Mouse (Mus musculus) heart, postnatal 14 days (tissue): ENCODE data around the gene Cdadc1. TPM values are rescaled to one million over a fixed set of nuclear protein-coding genes. Genes with fewer than 3 reads are reported as not detected.
A peak's percentile ranks its signal among the peaks of the same experiment; 100 is the strongest.

ENCODE experiments used
- DNase-seq, 2 experiments: peaks; one replicate each; pipeline ENCODE4 v3.0.0; 2021 to 2022
- intact Hi-C: fragments of 180-260 bp; cut with DNase I; formaldehyde crosslinking; loops from one replicate; pipeline ENCODE4 v1.15.1; 2025
- total RNA-seq, 2 experiments: library from RNA; stranded (reverse); gene quantifications; 2 replicates each; pipeline ENCODE4 v1.2.3; 2021

Gene Cdadc1
- total RNA-seq, 2 experiments from 2014 or later, result 36.8 to 42.9 TPM

- intact Hi-C loops, result loop anchor here (10.0 kb wide), 1 partner anchor 306 kb away; no protein-coding TSS in a partner anchor
- DNase-seq, result peak; percentile 19 to 23
Observed at GRCm38 (mm10) chr14:59550841-59551240, 46.9 kb downstream of the Cdadc1 start.

DNA sequence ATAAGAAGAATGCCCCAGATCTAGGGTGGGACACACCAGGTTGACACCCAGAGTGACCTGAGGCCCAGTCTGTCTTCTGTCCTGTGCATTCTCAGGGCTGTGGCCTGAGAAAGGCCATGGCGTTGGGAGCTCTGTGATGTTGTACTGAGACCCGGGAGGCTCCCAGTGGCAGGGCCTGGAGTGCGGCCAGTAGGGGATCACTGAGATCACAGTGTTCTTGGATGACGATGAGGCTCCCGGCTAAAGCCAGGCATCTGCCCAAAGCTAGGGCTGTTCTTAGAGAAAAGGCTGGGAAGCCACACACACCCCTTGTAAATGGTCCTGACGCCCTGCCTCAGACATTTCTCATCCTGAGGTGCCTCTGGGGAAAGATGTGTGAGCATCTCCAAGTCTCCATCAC is 48.7 kb downstream of the Cdadc1 start:
- intact Hi-C loops, result no loop called here
- peak; percentile 55 to 71 for DNase-seq

- intact Hi-C loops, result no loop called here
- no peak for DNase-seq
Observed at GRCm38 (mm10) chr14:59548532-59548931, 49.2 kb downstream of the Cdadc1 start.

DNA sequence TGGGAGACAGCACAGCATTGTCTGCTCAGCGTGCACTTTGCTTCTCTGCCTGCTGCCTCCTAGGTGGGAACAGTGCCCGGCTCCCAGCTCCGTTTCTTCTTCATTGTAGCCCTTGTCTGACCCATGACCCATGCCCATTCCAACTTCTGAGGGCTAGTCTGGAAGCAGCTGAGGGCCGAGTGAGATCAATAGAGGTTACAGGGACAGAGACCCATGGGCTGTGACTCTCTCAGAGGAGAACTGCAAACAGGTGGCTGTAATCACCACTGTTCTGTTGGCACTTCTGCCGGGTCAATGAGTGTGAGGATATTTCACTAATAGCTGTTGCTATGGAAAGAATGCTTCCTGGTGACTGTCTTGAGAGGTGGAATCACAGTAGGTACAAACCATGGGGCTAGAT is 50.2 kb downstream of the Cdadc1 start:
- no peak for DNase-seq
- intact Hi-C loops, result no loop called here

DNA sequence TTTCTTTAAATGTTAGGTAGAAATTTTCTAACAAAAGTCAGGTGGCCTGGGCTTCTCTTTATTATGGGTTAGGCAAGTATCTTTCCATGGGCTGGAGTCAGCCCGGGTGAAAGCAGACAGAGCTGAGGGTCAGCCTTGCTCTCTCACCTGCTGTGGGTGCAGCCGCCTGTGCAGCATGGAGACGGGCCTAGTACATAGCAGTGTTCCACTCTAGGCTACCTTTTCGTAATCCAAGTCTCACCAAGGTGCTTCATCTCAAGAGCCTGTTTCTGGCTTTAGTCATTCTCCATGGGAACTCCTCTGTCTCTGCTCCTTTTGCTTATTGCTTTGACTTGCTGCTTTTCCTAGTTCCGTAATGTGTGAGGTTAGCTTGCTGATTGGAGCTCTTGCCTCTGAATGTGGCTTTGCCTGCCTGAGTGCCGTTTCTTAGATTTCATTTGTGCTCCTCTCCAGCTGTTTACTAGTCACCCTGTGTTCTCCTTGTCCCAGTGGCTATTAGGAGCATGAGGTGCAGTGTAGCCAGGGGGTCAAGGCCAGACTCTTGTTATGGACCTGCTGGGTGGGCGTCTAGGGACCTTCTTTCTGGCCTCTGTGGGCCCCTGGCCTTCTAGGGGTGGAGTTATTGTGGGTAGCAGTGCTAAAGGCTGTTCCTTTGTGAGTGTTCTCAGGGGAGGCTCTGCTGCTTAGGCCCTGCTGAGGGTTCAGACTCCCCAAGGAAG is 51.4 kb downstream of the Cdadc1 start:
- intact Hi-C loops, result no loop called here
- no peak for DNase-seq

DNA sequence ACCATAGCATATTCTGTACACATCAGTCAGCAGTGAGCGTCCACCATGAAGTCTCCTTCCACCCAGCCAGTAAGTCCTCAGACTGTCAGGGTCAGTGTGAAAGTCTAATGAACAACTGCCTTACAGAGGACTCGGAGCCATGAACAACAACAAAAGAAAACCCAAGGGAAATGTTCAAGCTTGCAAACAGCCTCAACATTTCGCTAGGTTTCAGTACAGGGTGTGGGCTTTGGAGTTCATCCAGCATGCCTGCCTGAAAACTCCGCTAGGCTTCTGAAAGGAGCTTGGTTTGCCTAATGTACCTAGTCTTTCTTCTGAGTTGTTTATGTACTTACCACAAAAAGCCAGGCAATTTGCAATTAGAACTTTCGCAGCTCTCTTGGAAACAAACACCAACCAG is 53.8 kb downstream of the Cdadc1 start:
- peak in 1 of 2 experiments; percentile 21 for DNase-seq
- intact Hi-C loops, result no loop called here

DNA sequence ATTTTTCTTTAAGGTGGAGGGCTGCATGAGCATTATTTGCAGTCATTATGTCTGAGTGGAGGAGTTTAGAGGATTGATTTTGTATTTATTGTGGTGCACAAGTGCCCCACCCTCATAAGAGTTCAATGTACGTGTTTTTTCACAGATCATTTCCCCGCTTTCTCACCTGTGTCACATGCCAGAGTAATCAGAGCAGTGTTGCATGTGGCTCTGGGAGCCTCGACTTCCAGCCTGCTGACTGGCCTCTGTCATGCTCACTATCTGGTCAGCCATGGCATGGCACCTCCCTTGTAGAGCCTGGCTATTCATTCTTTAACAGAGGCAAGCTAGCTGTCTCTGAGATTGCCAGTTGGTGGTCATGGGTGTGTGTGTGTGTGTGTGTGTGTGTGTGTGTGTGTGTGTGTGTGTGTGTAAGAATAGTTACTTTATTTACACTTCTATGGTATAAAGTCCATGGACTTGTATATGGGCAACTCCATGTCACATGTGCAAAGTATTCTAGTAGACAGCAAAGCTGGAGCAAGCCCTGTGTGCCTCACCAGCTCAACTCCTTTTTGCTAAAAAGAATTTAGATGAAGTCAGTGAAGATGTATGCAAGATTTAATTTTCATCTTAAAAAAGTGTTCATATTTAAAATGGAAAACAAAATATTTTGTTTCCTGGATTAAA is 54.5 kb downstream of the Cdadc1 start:
- DNase-seq, result no peak
- intact Hi-C loops, result no loop called here

- intact Hi-C loops, result no loop called here
- DNase-seq, result no peak
Observed at GRCm38 (mm10) chr14:59540761-59541160, 57.0 kb downstream of the Cdadc1 start.

DNA sequence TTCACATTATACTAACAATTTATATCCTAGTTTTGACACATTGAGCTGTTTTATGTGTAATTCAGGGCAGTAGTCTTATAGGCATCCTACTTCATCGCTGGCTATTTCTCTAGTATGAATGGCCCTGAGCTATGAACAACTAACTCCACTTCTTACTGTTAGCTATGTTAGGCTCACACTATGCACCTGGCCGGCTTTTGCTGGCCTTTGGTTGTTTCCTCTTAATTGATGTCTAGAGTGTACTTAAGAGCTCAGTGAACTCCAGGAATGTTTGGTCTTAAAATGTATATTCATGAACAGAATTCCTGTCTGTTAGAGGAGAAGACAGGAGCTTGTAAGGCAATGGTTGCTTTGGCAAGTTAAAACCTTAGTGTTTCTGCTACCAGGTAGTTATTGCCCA is 57.5 kb downstream of the Cdadc1 start:
- intact Hi-C loops, result no loop called here
- no peak for DNase-seq

- DNase-seq, result no peak
- intact Hi-C loops, result no loop called here
Observed at GRCm38 (mm10) chr14:59537829-59538432, 59.8 kb downstream of the Cdadc1 start.

DNA sequence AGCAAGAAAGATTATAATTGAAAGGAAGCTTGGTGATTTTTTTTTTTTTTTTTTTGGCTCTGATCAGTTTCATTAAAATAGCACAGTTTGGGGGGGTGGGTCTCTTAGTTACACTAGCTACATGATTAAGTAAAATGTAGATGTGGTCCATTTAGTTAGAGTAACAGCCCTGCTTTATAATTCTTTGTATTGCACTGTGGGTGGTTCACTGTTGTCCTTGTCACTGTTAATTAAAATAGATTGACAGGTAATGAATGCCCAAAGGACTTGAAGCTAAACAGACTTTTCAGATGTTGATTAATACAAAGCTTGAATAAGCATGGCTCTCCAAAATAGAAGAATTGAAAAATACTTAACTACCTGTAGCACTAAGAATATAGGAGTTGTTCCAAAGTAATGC is 63.9 kb downstream of the Cdadc1 start:
- intact Hi-C loops, result no loop called here
- DNase-seq, result no peak

- intact Hi-C loops, result no loop called here
- no peak for DNase-seq
Observed at GRCm38 (mm10) chr14:59532986-59533385, 64.8 kb downstream of the Cdadc1 start.

DNA sequence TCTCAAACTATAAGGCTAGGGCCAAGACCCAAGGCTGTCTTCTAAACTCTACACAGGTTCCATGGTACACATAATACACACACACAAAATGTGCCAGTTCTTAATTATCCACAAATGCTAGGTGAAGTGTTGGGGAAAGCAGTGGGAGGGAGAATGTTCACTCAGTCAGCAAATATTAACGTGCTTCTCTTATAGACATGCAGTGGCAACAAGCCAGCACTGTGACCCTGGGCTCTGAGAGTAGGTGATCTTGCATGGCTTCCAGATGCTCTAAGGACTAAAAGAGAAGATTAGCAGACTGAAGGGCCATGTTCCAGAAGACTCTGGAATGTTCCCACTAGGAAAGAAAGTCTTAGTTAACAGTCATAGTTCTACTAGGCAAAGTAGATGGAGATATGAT is 67.0 kb downstream of the Cdadc1 start:
- intact Hi-C loops, result no loop called here
- DNase-seq, result no peak

DNA sequence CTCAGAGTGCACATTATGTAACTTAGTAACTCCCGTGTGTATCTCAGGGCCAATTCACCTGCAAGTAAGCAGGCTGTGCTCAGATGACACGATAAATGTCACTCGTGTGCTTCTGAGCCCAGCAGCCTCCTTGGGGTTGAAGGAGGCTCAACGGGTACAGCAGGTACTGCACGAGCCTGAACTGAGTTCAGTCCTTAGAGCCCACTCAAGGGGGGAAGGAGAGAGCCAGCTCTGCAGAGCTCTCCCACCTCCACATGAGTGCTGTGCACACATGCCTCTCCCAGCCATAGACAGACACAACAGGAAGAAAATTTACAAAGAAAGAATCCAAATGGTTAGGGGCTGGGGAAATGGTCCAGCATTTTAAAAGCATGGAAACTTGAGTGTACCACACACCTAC is 71.9 kb downstream of the Cdadc1 start:
- no peak for DNase-seq
- intact Hi-C loops, result no loop called here

- intact Hi-C loops, result no loop called here
- DNase-seq, result no peak
Observed at GRCm38 (mm10) chr14:59513922-59514444, 83.8 kb downstream of the Cdadc1 start.

Other genes with a start within 250 kb of the Cdadc1 start
- 1 to 10 TPM; 6.8 to 8.5 TPM for gene Phf11d, start 232.5 kb downstream of the Cdadc1 start, total RNA-seq
- gene Phf11c, start 202.6 kb downstream of the Cdadc1 start, total RNA-seq, result 1 to 10 TPM in 1 of 2 experiments, under 1 TPM in 1; 0.93 to 1.0 TPM
- gene Setdb2, start 157.1 kb downstream of the Cdadc1 start, total RNA-seq, result 10 to 100 TPM in 1 of 2 experiments, 1 to 10 TPM in 1; 9.0 to 11.0 TPM
- gene Cab39l, start 157.0 kb downstream of the Cdadc1 start, total RNA-seq, result 10 to 100 TPM; 20.0 to 21.8 TPM
- gene Shisa2, start 27.3 kb upstream of the Cdadc1 start, total RNA-seq, result 1 to 10 TPM in 1 of 2 experiments, under 1 TPM in 1; 0.59 to 1.4 TPM